27 mouse cellular contexts compared by ENCODE assay signal in the genomic region with DNA sequence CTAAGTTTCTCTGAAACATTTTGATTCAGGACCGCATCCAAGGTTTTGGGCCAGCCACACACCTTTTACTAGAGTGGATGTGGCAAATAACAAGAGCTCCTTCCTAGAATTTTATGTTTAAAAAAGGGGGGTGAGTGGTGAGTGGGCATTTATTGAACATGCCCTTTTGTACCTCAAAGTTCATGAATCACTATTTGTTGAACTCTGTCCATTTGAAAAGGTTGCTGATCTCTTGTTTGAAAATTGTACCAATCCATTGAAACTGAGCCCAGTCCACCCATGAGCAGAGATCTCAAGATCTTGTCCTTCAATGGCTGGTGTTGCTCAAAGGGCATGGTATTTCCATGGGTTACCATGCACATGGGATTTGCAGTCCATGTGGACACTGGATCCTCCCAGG. TPM values are rescaled to one million over a fixed set of nuclear protein-coding genes. Genes with fewer than 3 reads are reported as not detected.
A peak's percentile ranks its signal among the peaks of the same experiment; 100 is the strongest.
DNase-seq lines count a peak whose midpoint lies in the region; ATAC-seq and TF ChIP-seq lines count a peak whose summit lies in the region.
"Had no signal": no experiment of that assay in that cellular context is flagged by ENCODE, and none has a peak within 500 bp of the region (broad histone marks: within the 10 kb centered on the region; RNA-seq: fewer than 3 reads in every experiment).

No protein-coding gene starts in this region.

- H3K36me3 ChIP-seq in kidney, adult 2 months (ENCODE audit: control insufficient read depth, insufficient read depth, low read length): no peaks in the 10 kb centered on the region
- peaks cover 29% of the 10 kb centered on the region for H3K36me3 ChIP-seq in liver, adult 2 months (ENCODE audit: control insufficient read depth, insufficient read depth, low read length)
- no peaks in the 10 kb centered on the region for H3K36me3 ChIP-seq in liver, embryonic 12.5 days
- H3K36me3 ChIP-seq: embryonic facial prominence, embryonic 13.5 days; embryonic facial prominence, embryonic 15.5 days; forebrain, embryonic 10.5 days; forebrain, embryonic 12.5 days had no signal

- TF ChIP-seq POLR2A in kidney, adult 2 months (IDR thresholded peaks at IDR 0.05; ENCODE audit: low read depth, low read length): no peak
- TF ChIP-seq POLR2A in liver, adult 2 months (IDR thresholded peaks at IDR 0.05; ENCODE audit: extremely low read depth, insufficient read depth, low read length): no peak

- WGBS in kidney, adult 2 months: 90% methylated on average over 1 of the region's 1 CpGs
- 19% methylated on average over 1 of the region's 1 CpGs for WGBS in liver, adult 2 months
- 79% methylated on average over 1 of the region's 1 CpGs for WGBS in liver, embryonic 12.5 days (ENCODE audit: insufficient replicate concordance)

- H3K4me3 ChIP-seq in kidney, adult 2 months (ENCODE audit: insufficient read depth, low read depth, low read length): no peak overlapping the region
- no peak overlapping the region for H3K4me3 ChIP-seq in liver, adult 2 months (ENCODE audit: insufficient read depth, low read depth, low read length)
- no peak overlapping the region for H3K4me3 ChIP-seq in liver, embryonic 12.5 days
- H3K4me3 ChIP-seq: embryonic facial prominence, embryonic 13.5 days; embryonic facial prominence, embryonic 15.5 days; erythroblast, embryonic 14.5 days; forebrain, embryonic 10.5 days; forebrain, embryonic 12.5 days had no signal

- no peak for ATAC-seq in liver, embryonic 12.5 days
- ATAC-seq: forebrain, embryonic 14.5 days; forebrain, embryonic 16.5 days had no signal

- no peaks in the 10 kb centered on the region for H3K79me2 ChIP-seq in liver, adult 2 months (ENCODE audit: control insufficient read depth, insufficient read depth, low read length)

- H3K27ac ChIP-seq in kidney, adult 2 months (ENCODE audit: insufficient read depth, low read depth, low read length): no peak overlapping the region
- H3K27ac ChIP-seq in liver, adult 2 months (replicated peaks; ENCODE audit: insufficient read depth, low read depth, low read length): peak overlapping the region; percentile 35
- H3K27ac ChIP-seq in liver, embryonic 12.5 days: no peak overlapping the region
- H3K27ac ChIP-seq: embryonic facial prominence, embryonic 13.5 days; embryonic facial prominence, embryonic 15.5 days; forebrain, embryonic 10.5 days; forebrain, embryonic 12.5 days had no signal

- H3K4me2 ChIP-seq in liver, embryonic 12.5 days: no peak overlapping the region
- H3K4me2 ChIP-seq: embryonic facial prominence, embryonic 13.5 days; embryonic facial prominence, embryonic 15.5 days; forebrain, embryonic 12.5 days had no signal

- no peaks in the 10 kb centered on the region for H3K9me3 ChIP-seq in liver, embryonic 12.5 days (replicated peaks)
- H3K9me3 ChIP-seq: embryonic facial prominence, embryonic 13.5 days; embryonic facial prominence, embryonic 15.5 days; forebrain, embryonic 10.5 days; forebrain, embryonic 12.5 days had no signal

- no peaks in the 10 kb centered on the region; the same call in 1 of the 2 replicates for H3K4me1 ChIP-seq in kidney, adult 2 months (ENCODE audit: control insufficient read depth, insufficient read depth, low read length)
- peaks cover 9% of the 10 kb centered on the region for H3K4me1 ChIP-seq in liver, adult 2 months (ENCODE audit: control insufficient read depth, insufficient read depth, low read length)
- no peaks in the 10 kb centered on the region for H3K4me1 ChIP-seq in liver, embryonic 12.5 days
- H3K4me1 ChIP-seq: embryonic facial prominence, embryonic 13.5 days; embryonic facial prominence, embryonic 15.5 days; forebrain, embryonic 10.5 days; forebrain, embryonic 12.5 days had no signal

- no peak for TF ChIP-seq CTCF in kidney, adult 2 months (conservative IDR thresholded peaks at IDR 0.05; ENCODE audit: insufficient read depth, insufficient read length, low read depth, low read length)
- TF ChIP-seq CTCF in liver, adult 2 months (IDR thresholded peaks at IDR 0.05; ENCODE audit: low read depth, low read length): no peak

- H3K9ac ChIP-seq in liver, adult 2 months (ENCODE audit: low read depth, low read length): no peak overlapping the region
- H3K9ac ChIP-seq in liver, embryonic 12.5 days: no peak overlapping the region
- H3K9ac ChIP-seq: embryonic facial prominence, embryonic 13.5 days; embryonic facial prominence, embryonic 15.5 days; forebrain, embryonic 12.5 days had no signal

- H3K27me3 ChIP-seq in kidney, adult 2 months (replicated peaks; ENCODE audit: control insufficient read depth, insufficient read depth, low read length): no peaks in the 10 kb centered on the region
- no peaks in the 10 kb centered on the region for H3K27me3 ChIP-seq in liver, adult 2 months (ENCODE audit: control insufficient read depth, insufficient read depth, low read length)
- no peaks in the 10 kb centered on the region for H3K27me3 ChIP-seq in liver, embryonic 12.5 days (replicated peaks)
- H3K27me3 ChIP-seq: embryonic facial prominence, embryonic 13.5 days; embryonic facial prominence, embryonic 15.5 days; forebrain, embryonic 12.5 days had no signal

- DNase-seq in kidney, adult 2 months: peak; percentile 24
- no peak for DNase-seq in kidney, adult 18-20 months
- peak; percentile 99 for DNase-seq in liver, adult 2 months (ENCODE audit: extremely low read depth, low read depth, low spot score)
- DNase-seq: adrenal gland, adult 2 months; adrenal gland, postnatal 10 days; adrenal gland, postnatal 25 days; cerebellum, adult 11 months; cerebellum, adult 18-20 months; cerebellum, adult 8-10 months; cerebellum, adult 9-11 months; cerebellum, postnatal 14 days; cerebellum, postnatal 36 days; embryo, embryonic 11 days had no signal

RNA-seq across cellular contexts. Expression of gene Ces1c, which starts 32.3 kb away (rescaled TPM):
- polyA plus RNA-seq in kidney, adult 2 months (2012; rRNA removed): 0.22 and 0.39 TPM in 2 replicates
- total RNA-seq in liver, adult 2 months (2014; rRNA removed): 4,024 and 4,244 TPM in 2 replicates
- polyA plus RNA-seq in liver, adult 2 months (2012; rRNA removed): 2,214 and 2,228 TPM in 2 replicates
- 0.13 and 0.21 TPM in 2 replicates for polyA plus RNA-seq in liver, embryonic 12.5 days (2016; fragmentation: Nextera tagmentation; extraction: Ambion mirVana)
- total RNA-seq: adrenal gland, postnatal 25 days; common myeloid progenitor, adult 5-6 weeks; MEL had no signal
- polyA plus RNA-seq: brain, embryonic 14.5 days; C2C12; embryonic facial prominence, embryonic 11.5 days; embryonic facial prominence, embryonic 13.5 days; embryonic facial prominence, embryonic 15.5 days; erythroblast, embryonic 14.5 days; forebrain, embryonic 10.5 days; forebrain, embryonic 12.5 days; forebrain, embryonic 14.5 days; forebrain, embryonic 16.5 days had no signal

RNA-seq across cellular contexts. Expression of gene Ces1d, which starts 34.3 kb away (rescaled TPM):
- 590 and 687 TPM in 2 replicates for polyA plus RNA-seq in kidney, adult 2 months (2012; rRNA removed)
- 1,635 and 2,448 TPM in 2 replicates for total RNA-seq in liver, adult 2 months (2014; rRNA removed)
- 539 and 606 TPM in 2 replicates for polyA plus RNA-seq in liver, adult 2 months (2012; rRNA removed)
- polyA plus RNA-seq in liver, embryonic 12.5 days (2016; fragmentation: Nextera tagmentation; extraction: Ambion mirVana): 1.5 and 1.8 TPM in 2 replicates
- total RNA-seq: common myeloid progenitor, adult 5-6 weeks; ES-E14; MEL had no signal
- polyA plus RNA-seq: brain, embryonic 14.5 days; C2C12; erythroblast, embryonic 14.5 days; forebrain, embryonic 14.5 days had no signal

Comparison
In these comparisons a context has a peak if more than half of its experiments do, and no peak if none do; other contexts are left out.
1. RNA of gene Ces1c, which starts 32.3 kb away (polyA plus RNA-seq): 2,214 to 2,228 TPM in liver, adult 2 months; 0.22 to 0.39 TPM in kidney, adult 2 months and 0.13 to 0.21 TPM in liver, embryonic 12.5 days; every median in the first group is over 1,000 times any median in the second.
2. RNA of gene Ces1d, which starts 34.3 kb away (polyA plus RNA-seq): 539 to 606 TPM in liver, adult 2 months and 590 to 687 TPM in kidney, adult 2 months; 1.5 to 1.8 TPM in liver, embryonic 12.5 days; every median in the first group is over 100 times any median in the second.